Mouse (Mus musculus): ENCODE results near the gene Skida1. TPM values are rescaled to one million over a fixed set of nuclear protein-coding genes. Genes with fewer than 3 reads are reported as not detected.

The Skida1 gene
- polyA plus RNA-seq, 1 experiment: 5.4 TPM

DNA sequence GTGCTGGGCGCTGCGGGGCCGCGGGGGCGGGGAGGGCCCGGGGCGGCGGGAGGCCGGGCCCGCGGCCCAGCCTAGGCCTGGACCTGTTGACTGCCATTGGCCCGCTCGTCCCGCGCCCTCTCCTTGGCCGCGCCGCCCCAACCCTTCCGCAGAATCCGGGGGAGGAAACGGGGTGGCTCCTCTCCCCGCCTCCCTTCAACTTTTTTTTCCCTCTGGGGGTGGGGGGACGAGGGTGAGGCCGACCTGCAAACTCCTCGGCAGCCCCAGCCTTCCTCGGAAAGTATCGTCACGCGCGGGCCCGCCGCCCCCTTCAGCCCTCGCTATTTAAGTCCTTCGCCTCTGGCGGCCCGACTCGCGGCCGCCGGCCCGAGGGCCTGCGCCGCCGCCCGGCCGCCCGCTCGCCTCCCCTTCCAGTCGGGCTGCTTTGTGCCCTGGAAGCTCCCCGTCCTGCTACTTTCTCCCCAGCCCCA lies 8.0 kb upstream of the Skida1 start:
- Histone ChIP-seq H3K4me3 (ENCODE audit: insufficient read depth, low read length) (peak overlapping the region; percentile 84), H3K27ac (ENCODE audit: insufficient read depth, low read length) (peak overlapping the region; percentile 79), H3K4me1 (ENCODE audit: control insufficient read depth, insufficient read depth, low read length) (no peaks in the 10 kb centered on the region; the same call in 1 of the 2 replicates)
- no peak for TF ChIP-seq CTCF (IDR thresholded peaks at IDR 0.05; ENCODE audit: extremely low read depth, insufficient read depth, low read length)
- TF ChIP-seq POLR2A (IDR thresholded peaks at IDR 0.05; ENCODE audit: extremely low read depth, insufficient read depth, low read length): no peak

- no peaks in the 10 kb centered on the region; the same call in 1 of the 2 replicates for H3K4me1 ChIP-seq (ENCODE audit: control insufficient read depth, insufficient read depth, low read length)
- TF ChIP-seq CTCF (IDR thresholded peaks at IDR 0.05; ENCODE audit: extremely low read depth, insufficient read depth, low read length): no peak
- no peak for TF ChIP-seq POLR2A (IDR thresholded peaks at IDR 0.05; ENCODE audit: extremely low read depth, insufficient read depth, low read length)
- H3K4me3 ChIP-seq (ENCODE audit: insufficient read depth, low read length): peak overlapping the region; percentile 84
These were observed 7.3 kb upstream of the Skida1 start for GRCm38 (mm10) chr2:18055929-18056785.

DNA sequence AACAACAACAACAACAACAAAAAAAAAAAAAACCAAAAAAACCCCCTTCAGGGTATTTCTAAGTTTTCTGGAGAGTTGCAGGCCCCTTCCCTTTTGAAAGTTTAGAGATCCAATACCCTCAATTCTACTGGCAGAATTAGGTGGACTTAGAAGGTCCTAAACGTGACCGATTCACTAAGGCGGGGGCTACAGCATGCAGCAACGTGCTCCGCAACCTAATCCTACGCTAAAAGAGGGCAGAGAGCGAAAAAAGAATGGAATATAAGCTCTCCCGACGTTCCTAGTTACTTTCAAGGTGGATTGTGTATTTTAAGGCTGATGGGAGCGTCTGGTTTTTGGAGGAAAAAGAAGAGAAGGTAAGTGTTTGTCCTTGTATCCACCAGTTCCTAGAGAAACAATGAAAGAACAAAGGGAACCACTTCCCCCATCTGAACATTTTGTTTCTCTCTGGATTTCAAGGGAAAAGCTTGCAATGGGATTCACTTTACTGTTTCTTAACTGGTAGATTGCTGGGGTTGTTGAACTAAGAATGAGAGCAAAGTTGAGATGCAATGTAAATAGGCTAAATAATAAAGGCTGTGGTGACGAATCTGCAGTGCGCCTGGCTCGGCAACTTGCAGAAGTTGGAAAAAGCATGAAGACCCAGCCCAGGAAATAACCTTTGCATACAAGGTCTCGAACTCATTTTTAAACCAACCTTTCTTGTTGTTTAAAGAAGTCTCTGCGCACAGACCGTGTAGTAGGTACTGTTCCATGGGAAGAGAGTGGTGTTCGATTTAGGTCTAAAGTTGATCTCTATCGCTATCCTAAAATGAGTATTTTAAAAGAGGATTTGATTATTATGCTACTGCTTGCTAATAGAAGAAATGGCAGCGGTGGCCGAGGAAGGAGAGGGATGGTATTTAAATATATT lies 6.4 kb upstream of the Skida1 start, which contains the start of gene Mllt10:
Gene Mllt10, plus strand, starts transcription at position 222 of the 913 bp plus-strand sequence.
- TF ChIP-seq CTCF (IDR thresholded peaks at IDR 0.05; ENCODE audit: extremely low read depth, insufficient read depth, low read length) (no peak), POLR2A (IDR thresholded peaks at IDR 0.05; ENCODE audit: extremely low read depth, insufficient read depth, low read length) (no peak)
- Histone ChIP-seq H3K4me3 (ENCODE audit: insufficient read depth, low read length) (peak within 1 kb of the TSS; percentile 84), H3K4me1 (ENCODE audit: control insufficient read depth, insufficient read depth, low read length) (no peaks in the 10 kb centered on the region; the same call in 1 of the 2 replicates), H3K27ac (ENCODE audit: insufficient read depth, low read length) (peak within 1 kb of the TSS; percentile 92)

More at GRCm38 (mm10) chr2:18055929-18056785, 7.3 kb upstream of the Skida1 start:
- H3K27ac ChIP-seq (ENCODE audit: insufficient read depth, low read length): peak overlapping the region; percentile 92

DNA sequence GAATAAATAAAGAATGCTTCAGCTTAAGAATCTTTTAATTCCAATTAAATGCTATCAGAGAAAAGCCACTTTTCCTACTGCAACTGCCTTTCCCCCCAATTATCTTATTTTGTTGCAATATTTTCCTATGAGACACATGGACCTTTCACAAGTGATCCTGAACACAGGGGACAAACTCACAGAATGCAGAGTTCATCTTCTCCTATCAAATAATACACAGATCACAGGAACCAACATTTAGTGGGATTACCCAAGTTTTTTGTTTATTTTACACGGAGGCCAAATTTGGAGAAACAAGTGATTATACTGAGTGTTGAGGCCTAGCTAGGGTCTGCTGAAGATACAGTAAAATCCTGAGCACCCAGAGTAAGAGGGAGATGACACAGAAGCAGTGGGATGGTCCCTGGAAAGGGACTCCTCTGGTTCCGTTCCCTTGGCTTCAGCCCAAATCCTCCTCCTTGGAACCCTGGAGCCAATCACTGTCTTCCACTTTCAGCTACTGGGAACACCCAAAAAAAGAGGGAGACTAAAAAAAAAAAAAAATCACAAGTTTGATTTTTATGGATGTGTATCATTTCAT lies 5.2 kb upstream of the Skida1 start:
- Histone ChIP-seq H3K4me1 (ENCODE audit: control insufficient read depth, insufficient read depth, low read length) (no peaks in the 10 kb centered on the region; the same call in 1 of the 2 replicates), H3K27ac (ENCODE audit: insufficient read depth, low read length) (no peak overlapping the region), H3K4me3 (ENCODE audit: insufficient read depth, low read length) (no peak overlapping the region)
- no peak for TF ChIP-seq POLR2A (IDR thresholded peaks at IDR 0.05; ENCODE audit: extremely low read depth, insufficient read depth, low read length)
- no peak for TF ChIP-seq CTCF (IDR thresholded peaks at IDR 0.05; ENCODE audit: extremely low read depth, insufficient read depth, low read length)

DNA sequence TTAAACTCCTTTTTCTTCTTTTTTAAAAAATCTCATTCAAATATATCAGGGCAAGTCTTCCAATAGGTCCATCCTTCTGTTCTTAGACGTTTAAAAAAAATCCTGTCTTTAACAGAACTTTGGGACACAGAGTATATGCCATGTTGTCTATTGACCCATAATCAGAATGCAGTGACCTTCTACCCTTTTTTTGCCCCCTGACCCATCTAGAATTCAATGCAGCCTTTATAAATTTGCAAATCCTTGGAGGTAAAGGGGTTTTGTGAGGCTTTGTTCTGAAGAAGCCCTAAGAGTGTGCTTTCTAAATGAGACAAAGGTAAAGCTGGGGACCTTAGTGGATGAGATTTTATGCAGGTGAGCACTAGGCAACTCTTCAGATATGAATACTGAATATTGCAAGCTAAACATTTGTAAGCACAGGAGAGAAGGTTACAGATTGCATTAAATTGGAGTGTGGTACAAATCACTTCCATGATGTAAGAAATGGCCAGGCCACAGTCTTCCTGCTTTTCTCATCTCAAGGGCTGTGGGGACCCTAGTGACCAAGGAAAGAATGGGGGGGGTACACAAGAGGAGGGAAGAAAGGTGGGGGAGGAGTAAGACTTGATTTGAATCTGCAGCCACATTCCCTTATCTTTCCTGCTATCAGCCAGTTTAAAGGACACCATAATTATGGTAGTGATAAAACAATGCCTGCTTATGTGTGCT lies 4.5 kb upstream of the Skida1 start:
- H3K4me1 ChIP-seq (ENCODE audit: control insufficient read depth, insufficient read depth, low read length): no peaks in the 10 kb centered on the region; the same call in 1 of the 2 replicates
- no peak overlapping the region for H3K4me3 ChIP-seq (ENCODE audit: insufficient read depth, low read length)
- no peak overlapping the region for H3K27ac ChIP-seq (ENCODE audit: insufficient read depth, low read length)
- TF ChIP-seq POLR2A (IDR thresholded peaks at IDR 0.05; ENCODE audit: extremely low read depth, insufficient read depth, low read length): no peak
- TF ChIP-seq CTCF (IDR thresholded peaks at IDR 0.05; ENCODE audit: extremely low read depth, insufficient read depth, low read length): no peak

DNA sequence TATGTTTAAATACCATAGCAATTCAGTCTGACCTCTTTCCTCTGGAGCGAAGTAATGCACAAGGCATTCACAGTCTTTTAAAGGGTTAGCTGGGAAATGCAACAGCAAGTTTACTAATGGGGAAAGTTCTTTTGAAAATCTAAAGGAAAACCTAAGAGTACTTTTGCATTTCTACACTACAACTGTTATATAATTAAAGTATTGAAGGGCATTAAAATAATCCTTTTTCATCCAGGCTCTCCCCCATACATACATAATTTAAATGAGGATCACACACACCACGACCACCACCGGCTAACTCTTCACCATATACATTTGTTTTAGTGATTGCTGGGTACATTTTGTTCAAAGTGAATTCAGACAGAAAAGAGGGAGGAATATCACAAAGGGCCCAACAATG lies 3.7 kb upstream of the Skida1 start:
- TF ChIP-seq CTCF (IDR thresholded peaks at IDR 0.05; ENCODE audit: extremely low read depth, insufficient read depth, low read length) (no peak), POLR2A (IDR thresholded peaks at IDR 0.05; ENCODE audit: extremely low read depth, insufficient read depth, low read length) (no peak)
- no peaks in the 10 kb centered on the region; the same call in 1 of the 2 replicates for H3K4me1 ChIP-seq (ENCODE audit: control insufficient read depth, insufficient read depth, low read length)
- H3K4me3 ChIP-seq (ENCODE audit: insufficient read depth, low read length): no peak overlapping the region
- no peak overlapping the region for H3K27ac ChIP-seq (ENCODE audit: insufficient read depth, low read length)

- TF ChIP-seq CTCF (IDR thresholded peaks at IDR 0.05; ENCODE audit: extremely low read depth, insufficient read depth, low read length): no peak
- no peak for TF ChIP-seq POLR2A (IDR thresholded peaks at IDR 0.05; ENCODE audit: extremely low read depth, insufficient read depth, low read length)
- H3K4me1 ChIP-seq (ENCODE audit: control insufficient read depth, insufficient read depth, low read length): no peaks in the 10 kb centered on the region; the same call in 1 of the 2 replicates
These were observed 3.0 kb upstream of the Skida1 start for GRCm38 (mm10) chr2:18051831-18052170.

GRCm38 (mm10) chr2:18051026-18051830 lies 2.4 kb upstream of the Skida1 start:
- TF ChIP-seq CTCF (IDR thresholded peaks at IDR 0.05; ENCODE audit: extremely low read depth, insufficient read depth, low read length) (no peak), POLR2A (IDR thresholded peaks at IDR 0.05; ENCODE audit: extremely low read depth, insufficient read depth, low read length) (no peak)
- Histone ChIP-seq H3K4me1 (ENCODE audit: control insufficient read depth, insufficient read depth, low read length) (no peaks in the 10 kb centered on the region; the same call in 1 of the 2 replicates), H3K27ac (ENCODE audit: insufficient read depth, low read length) (no peak overlapping the region), H3K4me3 (ENCODE audit: insufficient read depth, low read length) (no peak overlapping the region)

More at GRCm38 (mm10) chr2:18051831-18052170, 3.0 kb upstream of the Skida1 start:
- H3K4me3 ChIP-seq (ENCODE audit: insufficient read depth, low read length): no peak overlapping the region
- H3K27ac ChIP-seq (ENCODE audit: insufficient read depth, low read length): no peak overlapping the region
